Mouse (Mus musculus): ENCODE results near the gene Islr. TPM values are rescaled to one million over a fixed set of nuclear protein-coding genes. Genes with fewer than 3 reads are reported as not detected.

Gene Islr
- polyA plus RNA-seq, 1 experiment from 2014 or later, result 25.3 TPM

GRCm38 (mm10) chr9:58157838-58158237 lies 46.3 kb downstream of the Islr start:
- H3K27ac ChIP-seq, result no peak overlapping the region
- H3K4me1 ChIP-seq (replicated peaks), result peaks cover 25% of the 10 kb centered on the region
- no peak overlapping the region for H3K4me2 ChIP-seq (replicated peaks)
- no peaks in the 10 kb centered on the region for H3K27me3 ChIP-seq
- no peak for ATAC-seq
- H3K36me3 ChIP-seq, result no peaks in the 10 kb centered on the region
- no peak overlapping the region for H3K9ac ChIP-seq (replicated peaks)
- no peaks in the 10 kb centered on the region for H3K9me3 ChIP-seq
- 92% methylated on average over 13 of the region's 13 CpGs for WGBS
- H3K4me3 ChIP-seq (replicated peaks), result no peak overlapping the region

GRCm38 (mm10) chr9:58156819-58157560 lies 47.1 kb downstream of the Islr start:
- Histone ChIP-seq H3K4me1 (replicated peaks) (peaks cover 25% of the 10 kb centered on the region), H3K36me3 (no peaks in the 10 kb centered on the region), H3K9me3 (no peaks in the 10 kb centered on the region), H3K27ac (no peak overlapping the region), H3K9ac (replicated peaks) (no peak overlapping the region), H3K4me3 (replicated peaks) (no peak overlapping the region), H3K4me2 (replicated peaks) (no peak overlapping the region), H3K27me3 (no peaks in the 10 kb centered on the region)
- ATAC-seq, result no peak; the same call in 1 of the 2 replicates
- 91% methylated on average over 22 of the region's 22 CpGs for WGBS

- no peaks in the 10 kb centered on the region for H3K9me3 ChIP-seq
- H3K4me3 ChIP-seq (replicated peaks), result no peak overlapping the region
- H3K27ac ChIP-seq, result no peak overlapping the region
- no peak for ATAC-seq
- WGBS, result 66% methylated on average over 3 of the region's 3 CpGs
- no peak overlapping the region for H3K9ac ChIP-seq (replicated peaks)
- H3K4me1 ChIP-seq (replicated peaks), result peaks cover 25% of the 10 kb centered on the region
- no peaks in the 10 kb centered on the region for H3K36me3 ChIP-seq
- no peaks in the 10 kb centered on the region for H3K27me3 ChIP-seq
- H3K4me2 ChIP-seq (replicated peaks), result no peak overlapping the region
Observed at GRCm38 (mm10) chr9:58155366-58155765, 48.7 kb downstream of the Islr start.

GRCm38 (mm10) chr9:58153095-58153494 lies 51.0 kb downstream of the Islr start:
- peaks cover 15% of the 10 kb centered on the region for H3K4me1 ChIP-seq (replicated peaks)
- H3K27ac ChIP-seq, result no peak overlapping the region
- WGBS, result 73% methylated on average over 3 of the region's 3 CpGs
- no peaks in the 10 kb centered on the region for H3K9me3 ChIP-seq
- no peak overlapping the region for H3K9ac ChIP-seq (replicated peaks)
- H3K36me3 ChIP-seq, result no peaks in the 10 kb centered on the region
- no peak overlapping the region for H3K4me3 ChIP-seq (replicated peaks)
- H3K27me3 ChIP-seq, result no peaks in the 10 kb centered on the region
- H3K4me2 ChIP-seq (replicated peaks), result no peak overlapping the region
- no peak for ATAC-seq

GRCm38 (mm10) chr9:58150733-58151361 lies 53.3 kb downstream of the Islr start:
- 75% methylated on average over 4 of the region's 4 CpGs for WGBS
- Histone ChIP-seq H3K9ac (replicated peaks) (no peak overlapping the region), H3K4me1 (replicated peaks) (peaks cover 7% of the 10 kb centered on the region), H3K4me3 (replicated peaks) (no peak overlapping the region), H3K27ac (no peak overlapping the region), H3K4me2 (replicated peaks) (no peak overlapping the region), H3K27me3 (no peaks in the 10 kb centered on the region), H3K9me3 (no peaks in the 10 kb centered on the region), H3K36me3 (no peaks in the 10 kb centered on the region)
- no peak for ATAC-seq

GRCm38 (mm10) chr9:58148806-58149205 lies 55.3 kb downstream of the Islr start:
- no peak overlapping the region for H3K9ac ChIP-seq (replicated peaks)
- no peak overlapping the region for H3K4me3 ChIP-seq (replicated peaks)
- no peaks in the 10 kb centered on the region for H3K36me3 ChIP-seq
- WGBS, result 66% methylated on average over 2 of the region's 2 CpGs
- no peaks in the 10 kb centered on the region for H3K27me3 ChIP-seq
- peaks cover 13% of the 10 kb centered on the region for H3K4me1 ChIP-seq (replicated peaks)
- no peak overlapping the region for H3K27ac ChIP-seq
- no peak overlapping the region for H3K4me2 ChIP-seq (replicated peaks)
- H3K9me3 ChIP-seq, result no peaks in the 10 kb centered on the region
- no peak for ATAC-seq

GRCm38 (mm10) chr9:58145417-58145816 lies 58.7 kb downstream of the Islr start:
- no peak for ATAC-seq
- no peak overlapping the region for H3K9ac ChIP-seq (replicated peaks)
- WGBS, result 90% methylated on average over 5 of the region's 5 CpGs

GRCm38 (mm10) chr9:58144664-58145063 lies 59.4 kb downstream of the Islr start:
- 17% methylated on average over 1 of the region's 1 CpGs for WGBS
- Histone ChIP-seq H3K9me3 (no peaks in the 10 kb centered on the region), H3K36me3 (no peaks in the 10 kb centered on the region), H3K27ac (no peak overlapping the region), H3K9ac (replicated peaks) (no peak overlapping the region), H3K4me1 (replicated peaks) (peaks cover 20% of the 10 kb centered on the region), H3K4me2 (replicated peaks) (no peak overlapping the region), H3K27me3 (0 out of 2 replicates have a peak, but pooled peaks cover 3% of the 10 kb centered on the region), H3K4me3 (replicated peaks) (no peak overlapping the region)
- ATAC-seq, result 0 out of 2 replicates have a peak, but pooled peaks have one; percentile 26

More at GRCm38 (mm10) chr9:58145417-58145816, 58.7 kb downstream of the Islr start:
- no peak overlapping the region for H3K4me3 ChIP-seq (replicated peaks)
- no peak overlapping the region for H3K27ac ChIP-seq
- H3K4me2 ChIP-seq (replicated peaks), result no peak overlapping the region
- H3K9me3 ChIP-seq, result no peaks in the 10 kb centered on the region
- H3K27me3 ChIP-seq, result 0 out of 2 replicates have a peak, but pooled peaks cover 3% of the 10 kb centered on the region
- H3K4me1 ChIP-seq (replicated peaks), result peaks cover 20% of the 10 kb centered on the region
- no peaks in the 10 kb centered on the region for H3K36me3 ChIP-seq

- Histone ChIP-seq H3K9me3 (no peaks in the 10 kb centered on the region), H3K4me1 (replicated peaks) (peaks cover 20% of the 10 kb centered on the region), H3K9ac (replicated peaks) (no peak overlapping the region), H3K36me3 (no peaks in the 10 kb centered on the region), H3K4me2 (replicated peaks) (no peak overlapping the region), H3K4me3 (replicated peaks) (no peak overlapping the region), H3K27me3 (0 out of 2 replicates have a peak, but pooled peaks cover 3% of the 10 kb centered on the region), H3K27ac (no peak overlapping the region)
- 32% methylated on average over 7 of the region's 7 CpGs for WGBS
- ATAC-seq, result no peak
Observed at GRCm38 (mm10) chr9:58143419-58143818, 60.7 kb downstream of the Islr start.

GRCm38 (mm10) chr9:58139947-58140346 lies 64.2 kb downstream of the Islr start:
- Histone ChIP-seq H3K27ac (no peak overlapping the region), H3K4me1 (replicated peaks) (peaks cover 21% of the 10 kb centered on the region), H3K9me3 (no peaks in the 10 kb centered on the region), H3K27me3 (peaks cover 16% of the 10 kb centered on the region; the same call in 1 of the 2 replicates), H3K4me3 (replicated peaks) (no peak overlapping the region), H3K4me2 (replicated peaks) (no peak overlapping the region), H3K9ac (replicated peaks) (no peak overlapping the region), H3K36me3 (no peaks in the 10 kb centered on the region)
- ATAC-seq, result no peak
- 53% methylated on average over 6 of the region's 6 CpGs for WGBS

GRCm38 (mm10) chr9:58135921-58136321 lies 68.2 kb downstream of the Islr start:
- Histone ChIP-seq H3K4me3 (replicated peaks) (no peak overlapping the region), H3K9me3 (no peaks in the 10 kb centered on the region), H3K36me3 (no peaks in the 10 kb centered on the region), H3K4me2 (replicated peaks) (no peak overlapping the region), H3K9ac (replicated peaks) (no peak overlapping the region), H3K4me1 (replicated peaks) (peaks cover 29% of the 10 kb centered on the region), H3K27ac (no peak overlapping the region), H3K27me3 (peaks cover 19% of the 10 kb centered on the region; the same call in 1 of the 2 replicates)
- no peak for ATAC-seq
- WGBS, result 43% methylated on average over 2 of the region's 2 CpGs

- H3K4me2 ChIP-seq (replicated peaks), result no peak overlapping the region; the same call in 1 of the 2 replicates
- peaks cover 25% of the 10 kb centered on the region; the same call in 1 of the 2 replicates for H3K27me3 ChIP-seq
- 36% methylated on average over 7 of the region's 7 CpGs for WGBS
- no peak overlapping the region for H3K4me3 ChIP-seq (replicated peaks)
- no peaks in the 10 kb centered on the region for H3K36me3 ChIP-seq
- no peak for ATAC-seq
- no peaks in the 10 kb centered on the region for H3K9me3 ChIP-seq
- H3K4me1 ChIP-seq (replicated peaks), result peaks cover 30% of the 10 kb centered on the region
- H3K9ac ChIP-seq (replicated peaks), result no peak overlapping the region
- H3K27ac ChIP-seq, result 0 out of 2 replicates have a peak overlapping the region, but pooled peaks have one; percentile 1
Observed at GRCm38 (mm10) chr9:58134906-58135305, 69.2 kb downstream of the Islr start.
